Mouse (Mus musculus): Measurements from ENCODE around the gene Catsperd. TPM values are rescaled to one million over a fixed set of nuclear protein-coding genes. Genes with fewer than 3 reads are reported as not detected.

The Catsperd gene
- 0.43 and 0.91 TPM in 2 replicates for polyA plus RNA-seq (2015; fragmentation: Nextera tagmentation; extraction: Ambion mirVana)

GRCm38 (mm10) chr17:56627530-56628277 lies at the start of gene Catsperd:
Gene Catsperd, plus strand, starts transcription at chr17:56628143.
- peaks cover 10% of the 10 kb centered on the region for H3K4me1 ChIP-seq (replicated peaks; ENCODE audit: control insufficient read depth, insufficient read depth, low read length)
- peak within 1 kb of the TSS; percentile 61 for H3K4me2 ChIP-seq (ENCODE audit: low read depth, low read length)
- peak within 1 kb of the TSS; percentile 92 for H3K9ac ChIP-seq (ENCODE audit: low read length)
- 7% methylated on average over 26 of the region's 26 CpGs for WGBS
- no peaks in the 10 kb centered on the region for H3K9me3 ChIP-seq (ENCODE audit: control insufficient read depth, low read length)
- peaks cover 9% of the 10 kb centered on the region; the same call in 1 of the 2 replicates for H3K36me3 ChIP-seq (ENCODE audit: control insufficient read depth, insufficient read depth, low read length)
- no peaks in the 10 kb centered on the region for H3K27me3 ChIP-seq (ENCODE audit: control insufficient read depth, insufficient read depth, low read depth, low read length)
- ATAC-seq (ENCODE audit: low read depth), result peak; percentile 39
- H3K4me3 ChIP-seq (ENCODE audit: low read length), result peak within 1 kb of the TSS; percentile 85
- peak within 1 kb of the TSS; percentile 42; the same call in 1 of the 2 replicates for H3K27ac ChIP-seq (ENCODE audit: low read length)

GRCm38 (mm10) chr17:56583071-56583470 lies 44.9 kb upstream of the Catsperd start:
- Histone ChIP-seq H3K4me1 (replicated peaks; ENCODE audit: control insufficient read depth, insufficient read depth, low read length) (peaks cover 30% of the 10 kb centered on the region), H3K4me3 (ENCODE audit: low read length) (peak overlapping the region; percentile 98), H3K27me3 (ENCODE audit: control insufficient read depth, insufficient read depth, low read depth, low read length) (no peaks in the 10 kb centered on the region), H3K4me2 (ENCODE audit: low read depth, low read length) (peak overlapping the region; percentile 71), H3K36me3 (ENCODE audit: control insufficient read depth, insufficient read depth, low read length) (peaks cover 38% of the 10 kb centered on the region), H3K9me3 (ENCODE audit: control insufficient read depth, low read length) (no peaks in the 10 kb centered on the region), H3K9ac (ENCODE audit: low read length) (peak overlapping the region; percentile 96), H3K27ac (ENCODE audit: low read length) (no peak overlapping the region)
- no peak for ATAC-seq (ENCODE audit: low read depth)
- WGBS, result 70% methylated on average over 1 of the region's 1 CpGs

- H3K4me2 ChIP-seq (ENCODE audit: low read depth, low read length), result peak overlapping the region; percentile 71
- 1% methylated on average over 33 of the region's 33 CpGs for WGBS
- H3K9ac ChIP-seq (ENCODE audit: low read length), result peak overlapping the region; percentile 96
- H3K4me3 ChIP-seq (ENCODE audit: low read length), result peak overlapping the region; percentile 98
- H3K4me1 ChIP-seq (replicated peaks; ENCODE audit: control insufficient read depth, insufficient read depth, low read length), result peaks cover 30% of the 10 kb centered on the region
- H3K27me3 ChIP-seq (ENCODE audit: control insufficient read depth, insufficient read depth, low read depth, low read length), result no peaks in the 10 kb centered on the region
- peak overlapping the region; percentile 97 for H3K27ac ChIP-seq (ENCODE audit: low read length)
- no peaks in the 10 kb centered on the region for H3K9me3 ChIP-seq (ENCODE audit: control insufficient read depth, low read length)
- ATAC-seq (ENCODE audit: low read depth), result no peak
- H3K36me3 ChIP-seq (ENCODE audit: control insufficient read depth, insufficient read depth, low read length), result peaks cover 37% of the 10 kb centered on the region
These were observed 44.2 kb upstream of the Catsperd start for GRCm38 (mm10) chr17:56583611-56584256.

- Histone ChIP-seq H3K4me3 (ENCODE audit: low read length) (peak within 1 kb of the TSS; percentile 98), H3K9ac (ENCODE audit: low read length) (peak within 1 kb of the TSS; percentile 96), H3K9me3 (ENCODE audit: control insufficient read depth, low read length) (no peaks in the 10 kb centered on the region), H3K27me3 (ENCODE audit: control insufficient read depth, insufficient read depth, low read depth, low read length) (no peaks in the 10 kb centered on the region), H3K4me2 (ENCODE audit: low read depth, low read length) (peak within 1 kb of the TSS; percentile 85), H3K36me3 (ENCODE audit: control insufficient read depth, insufficient read depth, low read length) (peaks cover 40% of the 10 kb centered on the region), H3K27ac (ENCODE audit: low read length) (peak within 1 kb of the TSS; percentile 97), H3K4me1 (replicated peaks; ENCODE audit: control insufficient read depth, insufficient read depth, low read length) (peaks cover 30% of the 10 kb centered on the region)
- ATAC-seq (ENCODE audit: low read depth), result peak; percentile 96
- under 1% methylated on average over 83 of the region's 101 CpGs for WGBS
These were observed 43.4 kb upstream of the Catsperd start, which contains the start of the genes Safb2 and Safb for GRCm38 (mm10) chr17:56584257-56585130. Gene Safb2, minus strand, starts transcription at chr17:56584585. Gene Safb, plus strand, starts transcription at chr17:56584825.

GRCm38 (mm10) chr17:56585171-56585821 lies 42.6 kb upstream of the Catsperd start:
- no peaks in the 10 kb centered on the region for H3K9me3 ChIP-seq (ENCODE audit: control insufficient read depth, low read length)
- peak; percentile 12 for ATAC-seq (ENCODE audit: low read depth)
- under 1% methylated on average over 60 of the region's 61 CpGs for WGBS
- peaks cover 30% of the 10 kb centered on the region for H3K4me1 ChIP-seq (replicated peaks; ENCODE audit: control insufficient read depth, insufficient read depth, low read length)
- peak overlapping the region; percentile 97 for H3K4me3 ChIP-seq (ENCODE audit: low read length)
- peak overlapping the region; percentile 85 for H3K4me2 ChIP-seq (ENCODE audit: low read depth, low read length)
- peak overlapping the region; percentile 94 for H3K27ac ChIP-seq (ENCODE audit: low read length)
- peak overlapping the region; percentile 96 for H3K9ac ChIP-seq (ENCODE audit: low read length)
- peaks cover 38% of the 10 kb centered on the region for H3K36me3 ChIP-seq (ENCODE audit: control insufficient read depth, insufficient read depth, low read length)
- H3K27me3 ChIP-seq (ENCODE audit: control insufficient read depth, insufficient read depth, low read depth, low read length), result no peaks in the 10 kb centered on the region

GRCm38 (mm10) chr17:56587773-56588172 lies 40.2 kb upstream of the Catsperd start:
- no peak overlapping the region for H3K4me3 ChIP-seq (ENCODE audit: low read length)
- WGBS, result 65% methylated on average over 1 of the region's 1 CpGs
- ATAC-seq (ENCODE audit: low read depth), result no peak
- H3K27me3 ChIP-seq (ENCODE audit: control insufficient read depth, insufficient read depth, low read depth, low read length), result no peaks in the 10 kb centered on the region
- peaks cover 31% of the 10 kb centered on the region for H3K36me3 ChIP-seq (ENCODE audit: control insufficient read depth, insufficient read depth, low read length)
- peaks cover 20% of the 10 kb centered on the region for H3K4me1 ChIP-seq (replicated peaks; ENCODE audit: control insufficient read depth, insufficient read depth, low read length)
- H3K4me2 ChIP-seq (ENCODE audit: low read depth, low read length), result no peak overlapping the region
- H3K9ac ChIP-seq (ENCODE audit: low read length), result no peak overlapping the region
- H3K9me3 ChIP-seq (ENCODE audit: control insufficient read depth, low read length), result no peaks in the 10 kb centered on the region
- no peak overlapping the region for H3K27ac ChIP-seq (ENCODE audit: low read length)

GRCm38 (mm10) chr17:56588921-56589320 lies 39.0 kb upstream of the Catsperd start:
- ATAC-seq (ENCODE audit: low read depth), result no peak
- H3K9me3 ChIP-seq (ENCODE audit: control insufficient read depth, low read length), result no peaks in the 10 kb centered on the region
- peaks cover 40% of the 10 kb centered on the region for H3K36me3 ChIP-seq (ENCODE audit: control insufficient read depth, insufficient read depth, low read length)

GRCm38 (mm10) chr17:56592553-56592952 lies 35.4 kb upstream of the Catsperd start:
- ATAC-seq (ENCODE audit: low read depth), result no peak

More at GRCm38 (mm10) chr17:56588921-56589320, 39.0 kb upstream of the Catsperd start:
- 93% methylated on average over 4 of the region's 4 CpGs for WGBS
- Histone ChIP-seq H3K9ac (ENCODE audit: low read length) (no peak overlapping the region), H3K4me2 (ENCODE audit: low read depth, low read length) (no peak overlapping the region), H3K4me1 (replicated peaks; ENCODE audit: control insufficient read depth, insufficient read depth, low read length) (peaks cover 13% of the 10 kb centered on the region), H3K27ac (ENCODE audit: low read length) (no peak overlapping the region), H3K27me3 (ENCODE audit: control insufficient read depth, insufficient read depth, low read depth, low read length) (no peaks in the 10 kb centered on the region), H3K4me3 (ENCODE audit: low read length) (no peak overlapping the region)

More at GRCm38 (mm10) chr17:56592553-56592952, 35.4 kb upstream of the Catsperd start:
- Histone ChIP-seq H3K4me3 (ENCODE audit: low read length) (no peak overlapping the region), H3K27me3 (ENCODE audit: control insufficient read depth, insufficient read depth, low read depth, low read length) (no peaks in the 10 kb centered on the region), H3K4me2 (ENCODE audit: low read depth, low read length) (no peak overlapping the region), H3K9me3 (ENCODE audit: control insufficient read depth, low read length) (no peaks in the 10 kb centered on the region), H3K4me1 (replicated peaks; ENCODE audit: control insufficient read depth, insufficient read depth, low read length) (no peaks in the 10 kb centered on the region), H3K27ac (ENCODE audit: low read length) (no peak overlapping the region), H3K36me3 (ENCODE audit: control insufficient read depth, insufficient read depth, low read length) (peaks cover 74% of the 10 kb centered on the region), H3K9ac (ENCODE audit: low read length) (no peak overlapping the region)
